Mouse (Mus musculus) frontal cortex, postnatal 36 days (tissue): ENCODE data around the gene Synpo2.

ENCODE experiments used
- DNase-seq, 2 experiments: peaks; one replicate each; pipeline ENCODE4 v3.0.0; 2022; ENCODE audit warnings: low spot score in 2 of 2

Synpo2 gene

GRCm38 (mm10) chr3:123092913-123093639, 142.9 kb downstream of the Synpo2 start:
- DNase-seq = no peak

GRCm38 (mm10) chr3:123092442-123092841, 143.5 kb downstream of the Synpo2 start:
- DNase-seq = no peak

GRCm38 (mm10) chr3:123089297-123090020, 146.5 kb downstream of the Synpo2 start:
- DNase-seq = no peak

- DNase-seq = no peak
Observed at GRCm38 (mm10) chr3:123088284-123088683, 147.7 kb downstream of the Synpo2 start.

- no peak for DNase-seq
Observed at GRCm38 (mm10) chr3:123085871-123086501, 150.0 kb downstream of the Synpo2 start.

GRCm38 (mm10) chr3:123081665-123082064, 154.3 kb downstream of the Synpo2 start:
- no peak for DNase-seq

GRCm38 (mm10) chr3:123080943-123081342, 155.0 kb downstream of the Synpo2 start:
- DNase-seq = no peak

GRCm38 (mm10) chr3:123080017-123080725, 155.8 kb downstream of the Synpo2 start:
- no peak for DNase-seq

GRCm38 (mm10) chr3:123075759-123076158, 160.2 kb downstream of the Synpo2 start:
- no peak for DNase-seq

- DNase-seq = no peak
Observed at GRCm38 (mm10) chr3:123075034-123075433, 160.9 kb downstream of the Synpo2 start.

GRCm38 (mm10) chr3:123073351-123073750, 162.6 kb downstream of the Synpo2 start:
- no peak for DNase-seq

GRCm38 (mm10) chr3:123072472-123072871, 163.5 kb downstream of the Synpo2 start:
- DNase-seq = no peak

- DNase-seq = no peak
Observed at GRCm38 (mm10) chr3:123070996-123071395, 165.0 kb downstream of the Synpo2 start.

- no peak for DNase-seq
Observed at GRCm38 (mm10) chr3:123066836-123067235, 169.1 kb downstream of the Synpo2 start.

GRCm38 (mm10) chr3:123065466-123065865, 170.5 kb downstream of the Synpo2 start:
- DNase-seq = no peak

- DNase-seq = no peak
Observed at GRCm38 (mm10) chr3:123064186-123064585, 171.8 kb downstream of the Synpo2 start.

- DNase-seq = no peak
Observed at GRCm38 (mm10) chr3:123061931-123062330, 174.0 kb downstream of the Synpo2 start.

GRCm38 (mm10) chr3:123058832-123059231, 177.1 kb downstream of the Synpo2 start:
- DNase-seq = no peak

- no peak for DNase-seq
Observed at GRCm38 (mm10) chr3:123054178-123054577, 181.8 kb downstream of the Synpo2 start.

- no peak for DNase-seq
Observed at GRCm38 (mm10) chr3:123053192-123053938, 182.6 kb downstream of the Synpo2 start.

GRCm38 (mm10) chr3:123042308-123042707, 193.6 kb downstream of the Synpo2 start:
- DNase-seq = no peak
